Mouse (Mus musculus) lung, postnatal 0 days (tissue): ENCODE data around the gene Asic2. TPM values are rescaled to one million over a fixed set of nuclear protein-coding genes. Genes with fewer than 3 reads are reported as not detected.

ENCODE experiments used
- ATAC-seq: fragments of 200-750 bp; cut with Nextera tagmentation; 2 replicates; pipeline ENCODE4 v1.8.0; 2017; ENCODE audit warnings: moderate library complexity
- DNase-seq: peaks from one replicate; pipeline ENCODE4 v3.0.0-alpha.2; 2016; ENCODE audit warnings: low spot score
- H3K27ac ChIP-seq: fragments of 300-500 bp; sonication (generic); 2 replicates; pipeline ENCODE4 v1.5.1; 2014; ENCODE audit warnings: antibody characterized with exemption, mild to moderate bottlenecking, low read length, mixed read lengths
- H3K27me3 ChIP-seq: fragments of 300-500 bp; sonication (generic); replicated peaks from 2 replicates; pipeline ENCODE4 v1.6.1; 2014; ENCODE audit warnings: low read length, mixed read lengths; ENCODE audit not compliant: insufficient read depth
- H3K36me3 ChIP-seq: fragments of 300-500 bp; sonication (generic); 2 replicates; pipeline ENCODE4 v1.6.1; 2014; ENCODE audit warnings: low read length, mixed read lengths; ENCODE audit not compliant: insufficient read depth
- H3K4me1 ChIP-seq: fragments of 300-500 bp; sonication (generic); 2 replicates; pipeline ENCODE4 v1.6.1; 2014; ENCODE audit warnings: antibody characterized with exemption, low read depth, low read length, mixed read lengths; ENCODE audit not compliant: insufficient read depth
- H3K4me2 ChIP-seq: fragments of 300-500 bp; sonication (generic); replicated peaks from 2 replicates; pipeline ENCODE4 v1.6.1; 2014; ENCODE audit warnings: low read depth, mild to moderate bottlenecking, low read length, moderate library complexity, mixed read lengths
- H3K4me3 ChIP-seq: fragments of 300-500 bp; sonication (generic); 2 replicates; pipeline ENCODE4 v1.5.1; 2014; ENCODE audit warnings: low read depth, low read length
- H3K9ac ChIP-seq: fragments of 300-500 bp; sonication (generic); replicated peaks from 2 replicates; pipeline ENCODE4 v1.6.1; 2014; ENCODE audit warnings: low read depth, mild to moderate bottlenecking
- H3K9me3 ChIP-seq: fragments of 300-500 bp; sonication (generic); 2 replicates; pipeline ENCODE4 v1.6.1; 2016; ENCODE audit warnings: low read length, mixed read lengths
- CTCF ChIP-seq: IDR thresholded peaks from 2 replicates; pipeline ENCODE4 v1.5.1; 2016; ENCODE audit warnings: antibody characterized with exemption, mild to moderate bottlenecking
- EP300 ChIP-seq: IDR thresholded peaks from 2 replicates; pipeline ENCODE4 v1.6.1; 2016; ENCODE audit warnings: antibody characterized with exemption, mild to moderate bottlenecking, control low read depth
- WGBS: fragments of 180-500 bp; shearing (Covaris S2); extraction: QIAGEN DNeasy Blood & Tissue Kit; methylation state at CpG from one replicate; pipeline ENCODE4 v1.1.7; 2014; 5-methylcytosine and 5-hydroxymethylcytosine counted together
- polyA plus RNA-seq: library from polyadenylated mRNA; unstranded; fragments of >200 nt; fragmentation: Nextera tagmentation; extraction: Ambion mirVana; gene quantifications from 2 replicates; pipeline ENCODE4 v1.2.1, GENCODE M21; 2015

Gene Asic2
- polyA plus RNA-seq, 1 experiment from 2014 or later, result 0.06 TPM

- DNase-seq, result peak; percentile 21
- H3K27me3 ChIP-seq, result no peaks in the 10 kb centered on the region
- H3K4me3 ChIP-seq, result no peak overlapping the region
- no peak for ATAC-seq
- no peak overlapping the region for H3K9ac ChIP-seq
- WGBS, result 7% methylated on average over 1 of the region's 1 CpGs
- H3K4me2 ChIP-seq, result no peak overlapping the region
- H3K27ac ChIP-seq, result no peak overlapping the region
- TF ChIP-seq EP300, result no peak
- TF ChIP-seq CTCF, result peak; percentile 50
- H3K9me3 ChIP-seq, result no peaks in the 10 kb centered on the region
- no peaks in the 10 kb centered on the region for H3K36me3 ChIP-seq
- no peaks in the 10 kb centered on the region for H3K4me1 ChIP-seq
These were observed 27.3 kb downstream of the Asic2 start for GRCm38 (mm10) chr11:81940988-81941387.

- no peak overlapping the region for H3K9ac ChIP-seq
- 74% methylated on average over 1 of the region's 1 CpGs for WGBS
These were observed 30.7 kb downstream of the Asic2 start for GRCm38 (mm10) chr11:81937516-81937915.

DNA sequence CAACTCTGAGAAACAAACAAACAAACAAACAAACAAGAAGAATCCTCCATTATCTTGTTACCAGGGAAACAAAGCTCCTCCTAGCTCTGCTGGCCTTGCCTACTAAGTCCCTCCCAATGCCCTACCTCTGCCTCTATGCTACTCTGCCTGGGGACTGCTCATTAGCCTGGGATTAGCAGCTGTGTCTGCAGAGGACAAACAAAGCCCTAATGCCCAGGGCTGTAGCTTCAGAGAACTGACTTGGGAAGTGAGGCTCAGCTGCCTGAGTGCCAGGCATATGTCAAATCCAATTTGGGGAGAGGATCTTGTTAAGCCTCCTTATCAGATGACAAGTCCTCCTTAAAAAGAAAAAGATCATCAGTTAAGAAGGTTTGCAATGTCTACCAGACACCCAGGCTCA lies 41.9 kb downstream of the Asic2 start:
- Histone ChIP-seq H3K27me3 (no peaks in the 10 kb centered on the region), H3K9ac (no peak overlapping the region), H3K4me1 (no peaks in the 10 kb centered on the region), H3K36me3 (no peaks in the 10 kb centered on the region), H3K4me2 (no peak overlapping the region), H3K4me3 (no peak overlapping the region), H3K27ac (no peak overlapping the region), H3K9me3 (no peaks in the 10 kb centered on the region)
- no peak for ATAC-seq
- no peak for TF ChIP-seq CTCF
- TF ChIP-seq EP300, result no peak
- DNase-seq, result no peak

More at GRCm38 (mm10) chr11:81937516-81937915, 30.7 kb downstream of the Asic2 start:
- no peaks in the 10 kb centered on the region for H3K27me3 ChIP-seq
- no peak overlapping the region for H3K27ac ChIP-seq
- no peaks in the 10 kb centered on the region for H3K36me3 ChIP-seq
- DNase-seq, result no peak
- H3K4me2 ChIP-seq, result no peak overlapping the region
- TF ChIP-seq EP300, result no peak
- TF ChIP-seq CTCF, result no peak
- H3K9me3 ChIP-seq, result no peaks in the 10 kb centered on the region
- H3K4me3 ChIP-seq, result no peak overlapping the region
- no peaks in the 10 kb centered on the region for H3K4me1 ChIP-seq
- ATAC-seq, result no peak

GRCm38 (mm10) chr11:81923626-81924025 lies 44.6 kb downstream of the Asic2 start:
- H3K27me3 ChIP-seq, result no peaks in the 10 kb centered on the region
- H3K27ac ChIP-seq, result no peak overlapping the region
- H3K9me3 ChIP-seq, result no peaks in the 10 kb centered on the region
- no peak overlapping the region for H3K4me3 ChIP-seq
- H3K4me1 ChIP-seq, result no peaks in the 10 kb centered on the region
- no peak for TF ChIP-seq CTCF
- TF ChIP-seq EP300, result no peak
- no peak for ATAC-seq
- H3K9ac ChIP-seq, result no peak overlapping the region
- H3K36me3 ChIP-seq, result no peaks in the 10 kb centered on the region
- DNase-seq, result no peak
- H3K4me2 ChIP-seq, result no peak overlapping the region
- WGBS, result 84% methylated on average over 4 of the region's 4 CpGs

GRCm38 (mm10) chr11:81923096-81923495 lies 45.2 kb downstream of the Asic2 start:
- H3K9me3 ChIP-seq, result no peaks in the 10 kb centered on the region
- WGBS, result 89% methylated on average over 2 of the region's 2 CpGs
- H3K4me3 ChIP-seq, result no peak overlapping the region
- no peaks in the 10 kb centered on the region for H3K27me3 ChIP-seq
- no peaks in the 10 kb centered on the region for H3K36me3 ChIP-seq
- DNase-seq (no peak), ATAC-seq (no peak)
- no peaks in the 10 kb centered on the region for H3K4me1 ChIP-seq
- H3K27ac ChIP-seq, result no peak overlapping the region
- no peak for TF ChIP-seq CTCF
- TF ChIP-seq EP300, result no peak
- H3K9ac ChIP-seq, result no peak overlapping the region
- no peak overlapping the region for H3K4me2 ChIP-seq

DNA sequence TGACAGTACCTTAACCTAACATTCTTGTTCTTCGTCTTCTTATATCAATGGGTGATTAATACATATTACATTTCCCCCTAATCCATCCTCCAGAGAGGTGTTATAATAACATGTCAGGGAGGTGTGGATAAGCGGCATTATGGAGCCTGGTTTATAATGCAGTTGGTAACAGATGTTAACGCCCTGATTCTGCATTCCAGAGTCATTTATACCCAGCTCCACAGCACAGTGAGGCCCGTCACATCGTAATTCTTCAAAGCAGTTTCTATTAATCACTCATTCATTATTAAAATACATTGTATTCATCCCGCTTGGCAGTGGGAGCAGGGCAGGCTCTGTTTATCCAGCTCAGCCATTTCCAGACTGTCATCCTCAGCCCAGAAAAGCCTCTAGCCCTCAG lies 52.8 kb downstream of the Asic2 start:
- H3K27ac ChIP-seq, result no peak overlapping the region
- no peaks in the 10 kb centered on the region for H3K9me3 ChIP-seq
- no peak for TF ChIP-seq CTCF
- TF ChIP-seq EP300, result no peak
- no peak overlapping the region for H3K4me3 ChIP-seq
- no peak overlapping the region for H3K9ac ChIP-seq
- H3K27me3 ChIP-seq, result no peaks in the 10 kb centered on the region
- DNase-seq, result no peak
- no peaks in the 10 kb centered on the region for H3K4me1 ChIP-seq
- no peak for ATAC-seq
- no peak overlapping the region for H3K4me2 ChIP-seq
- 36% methylated on average over 6 of the region's 6 CpGs for WGBS
- H3K36me3 ChIP-seq, result no peaks in the 10 kb centered on the region

GRCm38 (mm10) chr11:81913071-81913470 lies 55.2 kb downstream of the Asic2 start:
- DNase-seq, result no peak
- Histone ChIP-seq H3K27ac (no peak overlapping the region), H3K9ac (no peak overlapping the region), H3K27me3 (no peaks in the 10 kb centered on the region), H3K4me2 (no peak overlapping the region), H3K9me3 (no peaks in the 10 kb centered on the region), H3K4me3 (no peak overlapping the region), H3K36me3 (no peaks in the 10 kb centered on the region), H3K4me1 (no peaks in the 10 kb centered on the region)
- WGBS, result 70% methylated on average over 4 of the region's 4 CpGs
- no peak for ATAC-seq
- TF ChIP-seq CTCF, result no peak
- TF ChIP-seq EP300, result no peak
